Mouse (Mus musculus): ENCODE results near the gene Ddx19b.
A peak's percentile ranks its signal among the peaks of the same experiment; 100 is the strongest.
"Not testable (repeated sequence)": the region's sequence is repeated elsewhere in the genome, so short reads cannot be mapped to it uniquely, and the experiment has no call there.

Gene Ddx19b

DNA sequence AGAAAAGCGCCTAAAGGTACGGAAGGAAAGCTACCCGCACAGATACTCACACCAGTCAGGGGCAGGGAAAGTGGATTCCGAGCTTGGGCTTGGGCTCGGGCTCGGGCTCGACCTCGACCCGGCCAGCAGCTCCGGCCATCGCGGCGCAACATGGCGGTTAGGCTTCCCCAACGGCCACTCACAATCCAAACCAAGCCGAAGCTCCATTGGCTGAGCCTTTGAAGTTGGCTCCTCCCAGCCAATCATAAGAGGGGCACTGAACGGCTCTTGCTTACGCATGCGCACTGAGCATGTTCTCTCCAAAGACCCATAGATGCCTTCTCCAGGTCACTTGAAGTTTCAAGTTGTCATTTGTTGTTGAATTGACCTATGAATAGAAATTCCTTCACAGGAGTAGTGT is at the start of gene Ddx19b:
Ddx19b (minus strand) TSS at position 180 of the 400 bp plus-strand sequence.
- no peak for DNase-seq (ENCODE audit: low read depth, low spot score)

DNA sequence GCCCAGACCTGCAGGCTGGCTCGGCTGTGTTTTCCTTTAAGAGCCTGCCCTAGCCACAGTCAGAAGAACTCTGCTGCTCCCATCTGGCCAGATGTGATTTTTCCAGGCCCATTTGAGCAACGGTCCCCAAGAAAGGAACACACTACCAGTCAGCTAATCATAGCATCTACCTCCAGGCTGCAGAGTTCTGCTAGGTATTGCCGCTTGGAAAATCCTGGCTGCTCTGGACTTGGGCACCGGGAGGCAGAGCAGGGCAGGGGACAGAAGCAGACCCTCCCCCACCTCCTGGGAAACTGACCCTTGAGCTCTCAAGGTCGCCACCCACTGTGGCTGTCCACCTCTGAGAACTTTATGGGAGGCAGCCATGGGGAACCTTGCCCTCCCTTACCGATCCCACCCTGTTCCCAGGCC is 48.3 kb upstream of the Ddx19b start:
- DNase-seq (ENCODE audit: low read depth, low spot score), result no peak

DNA sequence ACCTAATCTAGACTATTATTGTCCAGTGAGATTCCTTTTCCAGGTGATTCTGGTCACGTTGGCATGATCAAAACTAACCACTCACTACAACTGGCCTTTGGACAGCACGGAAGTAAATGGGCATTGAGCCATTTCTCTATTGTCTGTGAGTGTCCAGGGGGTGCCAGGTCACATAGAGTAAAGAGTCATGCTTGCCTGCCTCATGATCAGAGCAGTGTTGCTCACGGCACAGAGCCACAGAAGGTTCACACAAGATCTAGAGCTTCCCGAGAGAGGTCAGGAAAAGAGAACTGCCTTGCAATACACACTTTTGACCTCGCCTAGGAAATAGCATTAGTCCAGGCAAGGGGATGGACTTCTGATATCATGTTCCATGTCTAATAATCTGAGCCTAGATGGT is 47.9 kb upstream of the Ddx19b start:
- no peak for DNase-seq (ENCODE audit: low read depth, low spot score)

DNA sequence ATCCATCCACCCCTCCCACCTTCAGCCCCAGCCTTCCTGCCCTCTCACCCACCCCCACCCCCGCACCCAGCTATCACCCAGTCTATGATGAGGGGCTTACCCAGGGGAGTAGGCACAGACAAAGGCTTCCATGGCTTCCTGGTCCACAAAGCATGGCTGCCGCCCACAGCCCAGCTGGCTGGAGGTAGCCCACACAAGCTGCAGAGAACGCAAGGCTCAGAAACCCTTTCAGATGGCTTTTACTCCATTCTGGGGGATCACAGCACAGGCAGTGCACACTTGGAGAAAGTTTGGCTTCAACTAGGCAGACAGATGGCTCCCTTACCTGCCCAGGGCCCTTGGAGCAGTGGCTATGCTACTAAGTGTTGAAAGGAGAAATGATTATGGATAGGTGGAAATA is 44.4 kb upstream of the Ddx19b start:
- DNase-seq (ENCODE audit: low read depth, low spot score), result no peak

DNA sequence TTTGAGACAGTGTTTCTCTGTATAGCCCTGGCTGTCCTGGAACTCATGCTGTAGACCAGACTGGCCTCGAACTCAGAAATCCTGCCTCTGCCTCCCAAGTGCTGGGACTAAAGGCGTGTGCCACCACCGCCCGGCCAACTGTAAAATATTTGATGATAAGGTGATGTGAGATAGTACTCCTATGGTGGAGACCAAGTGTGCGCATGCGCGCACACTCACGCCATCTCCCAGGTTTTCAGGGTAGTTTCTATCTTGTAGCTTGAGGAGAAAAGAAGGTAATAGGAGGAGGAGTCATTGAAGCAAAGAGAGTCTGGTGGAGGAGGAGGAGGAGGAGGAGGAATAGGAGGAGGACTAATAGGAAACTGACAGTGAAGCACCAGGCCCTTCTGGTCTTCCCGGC is 37.1 kb upstream of the Ddx19b start:
- DNase-seq (ENCODE audit: low read depth, low spot score), result not testable (repeated sequence)

DNA sequence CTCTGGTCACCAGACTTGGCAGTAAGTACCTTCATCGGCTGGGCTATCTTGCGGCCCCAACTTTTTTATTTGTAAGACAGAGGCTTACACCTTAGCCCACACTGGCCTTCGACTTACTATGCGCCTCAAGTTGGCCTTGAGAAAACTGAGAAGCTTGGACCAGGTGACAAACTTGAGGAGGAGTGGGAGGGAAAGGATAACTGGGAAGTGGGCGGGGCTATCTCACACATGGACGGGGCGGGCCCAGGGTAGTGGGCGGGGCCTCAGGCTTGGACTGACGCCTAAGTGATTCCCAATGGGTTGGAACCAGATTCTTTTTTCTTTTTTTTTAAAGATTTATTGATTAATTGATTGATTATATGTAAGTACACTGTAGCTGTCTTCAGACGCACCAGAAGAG is 35.9 kb upstream of the Ddx19b start:
- DNase-seq (ENCODE audit: low read depth, low spot score), result no peak

DNA sequence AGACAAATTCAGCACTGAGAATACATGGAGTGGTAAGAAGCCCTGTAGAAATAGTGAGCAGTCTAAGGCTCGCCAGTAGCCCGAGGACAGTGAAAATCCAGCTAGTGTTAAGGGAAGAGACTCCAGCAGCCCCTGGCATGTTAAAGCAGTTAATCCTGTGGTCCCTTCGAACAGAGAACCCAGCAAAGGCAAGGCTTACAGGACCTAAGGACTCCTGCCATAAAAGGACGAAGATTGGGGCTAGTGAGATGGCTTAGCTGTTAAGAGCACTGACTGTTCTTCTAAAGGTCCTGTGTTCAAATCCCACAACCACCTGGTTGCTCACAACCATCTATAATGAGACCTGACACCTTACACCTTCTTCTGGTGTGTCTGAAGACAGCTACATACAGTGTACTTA is 34.8 kb upstream of the Ddx19b start:
- DNase-seq (ENCODE audit: low read depth, low spot score), result no peak

DNA sequence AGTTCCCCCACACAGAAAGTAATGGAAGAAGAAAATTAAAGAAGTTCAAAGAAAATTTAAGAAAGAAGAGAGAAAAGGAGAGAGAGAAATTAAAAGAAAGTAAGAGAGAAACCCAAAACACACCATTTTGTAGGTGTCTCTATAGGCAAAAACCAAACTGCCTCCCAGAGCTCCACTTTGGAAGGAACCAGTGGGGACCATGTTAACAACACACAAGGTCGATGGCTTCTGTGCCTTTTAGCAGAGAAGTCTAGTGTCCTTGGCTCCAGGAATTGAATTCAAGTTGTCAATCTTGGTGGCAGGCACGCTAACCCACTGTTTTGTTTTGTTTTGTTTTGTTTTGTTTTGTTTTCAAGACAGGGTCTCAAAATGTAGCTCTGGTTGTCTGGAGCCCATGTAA is 31.3 kb upstream of the Ddx19b start:
- DNase-seq (ENCODE audit: low read depth, low spot score), result no peak

DNA sequence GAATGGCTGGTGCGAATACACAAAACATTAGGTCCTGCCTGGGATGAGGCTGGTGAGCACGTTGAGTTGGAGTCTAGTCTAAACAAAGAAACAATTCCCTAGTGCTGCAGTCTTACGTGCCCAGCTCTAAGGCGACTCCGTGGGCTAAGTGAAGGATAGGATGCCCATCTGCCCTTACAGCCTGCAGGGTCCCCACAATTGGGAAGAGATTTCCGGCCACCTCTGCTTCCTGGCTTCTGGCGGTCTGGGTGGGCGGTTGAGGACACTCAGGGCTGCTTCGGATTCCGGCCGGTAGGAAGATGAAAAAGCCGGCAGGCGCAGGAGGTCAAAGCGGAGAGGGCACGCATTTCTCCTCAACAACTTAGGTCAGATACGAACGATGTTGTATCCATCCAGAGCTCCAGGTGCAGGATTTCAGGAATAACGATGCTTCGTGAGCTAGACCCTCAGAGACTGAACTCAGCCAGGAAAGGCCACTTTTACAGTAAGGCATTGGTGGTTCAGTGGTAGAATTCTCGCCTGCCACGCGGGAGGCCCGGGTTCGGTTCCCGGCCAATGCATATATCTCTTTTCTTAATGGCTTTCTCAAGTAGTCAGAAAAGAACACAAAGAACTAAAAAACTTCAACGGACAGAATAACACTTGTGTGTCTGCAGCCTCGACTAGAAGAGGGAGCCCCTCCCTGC is 30.7 kb upstream of the Ddx19b start:
- peak; percentile 83 for DNase-seq (ENCODE audit: low read depth, low spot score)

DNA sequence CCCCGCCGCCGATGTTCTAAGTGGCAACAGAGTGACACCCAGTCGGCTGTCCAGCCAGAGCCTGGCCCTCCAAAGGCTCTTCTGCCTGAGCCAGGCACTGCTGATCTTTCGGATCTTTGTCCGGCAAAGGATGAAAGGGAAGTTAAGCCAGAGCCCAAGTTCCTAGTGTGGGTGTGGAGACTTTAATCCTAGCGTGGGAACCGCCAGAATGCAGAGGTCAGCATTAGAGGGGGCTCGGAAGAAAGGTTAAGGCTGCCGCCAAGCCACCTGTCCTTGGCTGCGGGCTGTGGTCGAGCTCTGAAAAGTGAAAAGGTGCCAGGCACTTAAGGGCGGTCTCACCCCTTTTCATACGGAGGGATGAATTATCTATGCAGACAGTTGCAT is 30.1 kb upstream of the Ddx19b start:
- DNase-seq (ENCODE audit: low read depth, low spot score), result no peak

DNA sequence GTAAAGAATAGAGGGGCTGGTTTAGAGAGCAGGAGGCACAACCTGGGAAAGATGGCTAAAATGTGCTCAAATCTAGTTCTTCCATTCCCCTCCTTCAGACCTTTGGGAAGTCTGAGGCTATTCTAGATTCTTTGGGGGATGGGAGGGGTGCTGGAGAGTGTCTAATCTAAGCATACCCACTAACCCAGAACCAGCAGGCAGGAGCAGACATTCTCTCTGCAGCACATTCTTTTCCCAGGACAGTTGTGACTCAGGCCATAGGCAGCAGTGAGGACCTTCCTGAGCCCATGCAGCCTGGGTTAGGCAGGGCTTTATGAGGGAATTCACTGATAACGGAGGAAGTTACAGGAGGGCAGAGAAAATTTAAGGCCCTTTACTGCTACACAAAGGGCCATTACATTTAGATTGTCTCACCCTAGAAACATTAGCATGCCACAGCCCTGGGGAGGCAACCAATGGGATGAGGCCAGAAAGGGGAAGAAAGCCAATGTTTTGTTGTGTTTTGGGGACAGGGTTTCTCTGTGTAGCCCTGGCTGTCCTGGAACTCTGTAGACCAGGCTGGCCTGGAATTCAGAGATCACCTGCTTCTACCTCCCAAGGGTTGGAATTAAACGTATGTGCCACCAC is 27.5 kb upstream of the Ddx19b start:
- no peak for DNase-seq (ENCODE audit: low read depth, low spot score)

DNA sequence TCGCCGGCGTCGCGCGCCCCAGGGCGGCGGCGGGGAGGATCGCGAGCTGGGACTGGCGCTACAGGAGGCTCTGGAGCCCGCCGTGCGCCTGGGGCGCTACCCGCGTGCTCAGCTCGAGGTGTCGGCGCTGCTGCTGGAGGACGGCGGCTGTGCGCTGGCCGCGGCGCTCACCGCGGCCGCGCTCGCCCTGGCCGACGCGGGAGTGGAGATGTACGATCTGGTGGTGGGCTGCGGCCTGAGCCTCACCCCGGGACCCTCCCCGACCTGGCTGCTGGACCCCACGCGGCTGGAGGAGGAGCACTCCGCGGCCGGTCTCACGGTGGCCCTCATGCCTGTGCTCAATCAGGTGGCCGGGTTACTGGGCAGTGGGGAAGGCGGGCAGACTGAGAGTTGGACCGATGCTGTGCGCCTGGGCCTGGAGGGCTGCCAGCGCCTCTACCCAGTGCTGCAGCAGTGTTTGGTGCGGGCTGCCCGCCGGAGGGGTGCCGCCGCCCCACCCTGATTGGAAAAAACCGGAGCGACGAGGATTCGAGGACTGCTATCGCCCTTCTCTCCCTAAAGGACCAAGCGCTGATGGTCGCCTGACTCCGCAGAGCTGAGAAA is 25.2 kb upstream of the Ddx19b start:
- DNase-seq (ENCODE audit: low read depth, low spot score), result no peak

DNA sequence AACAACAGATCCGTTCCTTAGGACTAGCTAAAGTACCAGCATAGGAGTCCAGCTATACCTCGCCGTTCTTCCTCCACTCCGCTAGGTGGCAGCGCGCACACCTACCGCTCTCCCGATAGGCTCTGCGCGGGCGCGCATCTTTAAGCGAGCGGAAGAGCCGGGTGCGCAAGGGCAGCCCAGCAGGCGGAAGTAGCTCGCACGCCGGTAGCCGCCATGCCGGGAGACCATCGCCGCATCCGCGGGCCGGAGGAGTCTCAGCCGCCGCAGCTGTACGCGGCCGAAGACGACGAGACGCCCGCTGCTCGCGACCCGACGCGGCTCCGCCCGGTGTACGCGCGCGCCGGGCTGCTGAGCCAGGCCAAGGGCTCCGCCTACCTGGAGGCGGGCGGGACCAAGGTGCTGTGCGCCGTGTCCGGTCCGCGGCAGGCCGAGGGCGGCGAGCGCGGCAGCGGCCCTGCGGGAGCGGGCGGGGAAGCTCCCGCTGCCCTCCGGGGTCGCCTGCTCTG is 24.7 kb upstream of the Ddx19b start, which contains the start of gene Exosc6:
Exosc6 (plus strand) TSS at position 182 of the 506 bp plus-strand sequence.
- peak; percentile 96 for DNase-seq (ENCODE audit: low read depth, low spot score)

DNA sequence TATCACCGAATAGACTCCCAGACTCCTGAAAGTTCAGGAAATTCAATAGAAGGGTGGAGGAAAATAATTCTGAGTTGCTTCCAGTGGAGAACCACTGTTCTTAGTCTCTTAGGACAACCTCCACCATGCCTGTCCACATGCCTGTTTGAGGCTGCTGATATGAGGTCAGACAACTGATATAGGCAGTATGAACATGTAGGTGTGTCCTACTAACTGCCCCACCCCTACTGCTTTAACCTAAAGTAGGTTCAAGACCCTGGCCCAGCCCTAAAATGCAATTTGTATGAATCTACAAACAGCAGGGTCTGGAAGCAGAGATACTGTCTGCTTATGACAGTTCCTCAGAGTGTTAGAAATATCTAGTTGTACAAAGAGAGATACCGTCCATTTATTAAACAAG is 24.1 kb upstream of the Ddx19b start:
- no peak for DNase-seq (ENCODE audit: low read depth, low spot score)

DNA sequence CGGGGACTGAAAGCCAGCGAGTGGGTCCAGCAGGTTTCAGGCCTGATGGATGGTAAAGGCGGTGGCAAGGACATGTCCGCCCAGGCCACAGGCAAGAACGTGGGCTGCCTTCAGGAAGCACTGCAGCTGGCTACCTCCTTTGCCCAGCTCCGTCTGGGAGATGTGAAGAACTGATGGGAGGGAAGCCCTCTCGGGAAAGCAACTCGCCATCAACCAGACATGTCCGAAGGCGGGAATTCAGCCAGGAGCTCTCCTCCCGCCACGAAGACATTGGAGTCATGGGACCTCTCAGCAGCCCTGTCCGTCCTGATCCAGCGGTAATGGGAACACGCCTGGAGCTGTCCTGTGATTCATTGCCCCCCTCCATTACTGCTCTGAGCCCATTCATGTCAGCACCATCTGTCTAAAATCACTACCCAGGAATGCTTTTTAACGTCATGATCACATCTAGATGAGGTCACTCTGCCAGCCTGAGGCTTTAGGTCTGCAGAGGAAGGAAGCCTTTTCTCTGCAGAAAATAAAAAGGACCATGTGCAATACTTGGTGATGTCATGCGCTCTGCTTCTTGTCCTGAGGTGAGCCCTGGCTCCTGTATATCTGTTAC is 23.6 kb upstream of the Ddx19b start:
- no peak for DNase-seq (ENCODE audit: low read depth, low spot score)

DNA sequence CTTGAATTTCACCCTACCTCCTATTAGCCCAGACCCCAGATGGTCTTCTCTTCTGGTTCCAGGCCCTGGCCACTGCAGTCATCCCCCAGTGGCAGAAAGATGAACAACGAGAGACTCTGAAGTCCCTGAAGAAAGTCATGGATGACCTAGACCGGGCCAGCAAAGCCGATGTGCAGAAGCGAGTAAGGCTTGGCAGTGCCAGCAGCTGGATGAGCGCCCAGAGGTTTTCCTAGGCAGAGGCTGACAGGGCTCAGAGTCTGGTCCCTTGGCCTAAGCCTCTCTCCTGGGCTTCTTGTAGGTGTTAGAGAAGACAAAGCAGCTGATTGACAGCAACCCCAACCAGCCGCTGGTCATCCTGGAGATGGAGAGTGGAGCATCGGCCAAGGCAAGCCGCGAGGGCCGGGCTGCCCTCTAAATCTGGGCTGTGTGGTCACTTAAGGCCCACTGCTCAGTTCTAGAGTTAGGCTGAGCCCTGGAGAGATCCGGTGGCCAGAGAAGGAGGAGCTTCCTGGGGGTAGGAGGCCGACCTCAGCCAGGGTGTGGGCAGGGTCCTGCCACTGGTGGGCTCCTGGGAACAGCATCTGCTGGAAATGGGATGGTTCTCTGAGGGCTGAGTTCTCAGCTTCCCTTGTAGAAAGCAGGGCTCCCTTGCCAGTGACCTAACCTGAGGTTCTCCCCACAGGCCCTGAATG is 22.4 kb upstream of the Ddx19b start:
- no peak for DNase-seq (ENCODE audit: low read depth, low spot score)

DNA sequence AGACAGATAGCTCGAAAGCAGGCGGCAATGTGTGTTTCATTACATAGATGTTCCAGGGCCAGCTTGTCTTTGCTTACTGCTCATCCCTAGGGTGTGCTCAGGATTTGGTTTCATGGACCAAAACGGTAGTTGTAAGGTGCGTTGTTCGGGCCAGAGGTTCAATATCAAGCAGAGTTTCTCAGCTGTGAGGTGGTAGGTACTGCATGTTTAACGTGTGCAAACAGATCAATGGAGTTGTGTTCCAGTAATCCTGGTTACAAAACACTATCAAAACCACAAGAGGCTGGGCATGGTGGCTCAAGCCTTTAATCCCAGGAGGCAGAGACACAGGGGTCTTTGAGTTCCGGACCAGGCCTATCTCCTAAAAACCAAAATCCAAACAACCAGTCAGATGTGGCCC is 17.6 kb upstream of the Ddx19b start:
- no peak for DNase-seq (ENCODE audit: low read depth, low spot score)

DNA sequence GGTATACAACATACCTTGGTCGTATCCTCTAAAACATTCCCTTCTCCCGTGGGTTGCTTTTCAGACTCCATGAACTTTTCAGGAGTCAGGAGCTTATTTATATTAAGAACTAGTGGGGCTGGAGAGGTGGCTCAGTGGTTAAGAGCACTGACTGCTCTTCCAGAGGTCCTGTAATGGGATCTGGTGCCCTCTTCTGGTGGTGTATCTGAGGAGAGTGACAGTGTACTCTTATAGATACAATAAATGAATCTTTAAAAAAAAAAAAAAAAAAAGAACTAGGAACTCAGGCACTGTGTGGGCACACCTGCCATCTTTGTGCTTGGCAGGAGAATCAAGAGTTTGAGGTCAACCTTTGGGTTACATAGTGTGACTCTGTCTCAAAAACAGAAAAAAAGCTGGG is 17.1 kb upstream of the Ddx19b start:
- no peak for DNase-seq (ENCODE audit: low read depth, low spot score)

DNA sequence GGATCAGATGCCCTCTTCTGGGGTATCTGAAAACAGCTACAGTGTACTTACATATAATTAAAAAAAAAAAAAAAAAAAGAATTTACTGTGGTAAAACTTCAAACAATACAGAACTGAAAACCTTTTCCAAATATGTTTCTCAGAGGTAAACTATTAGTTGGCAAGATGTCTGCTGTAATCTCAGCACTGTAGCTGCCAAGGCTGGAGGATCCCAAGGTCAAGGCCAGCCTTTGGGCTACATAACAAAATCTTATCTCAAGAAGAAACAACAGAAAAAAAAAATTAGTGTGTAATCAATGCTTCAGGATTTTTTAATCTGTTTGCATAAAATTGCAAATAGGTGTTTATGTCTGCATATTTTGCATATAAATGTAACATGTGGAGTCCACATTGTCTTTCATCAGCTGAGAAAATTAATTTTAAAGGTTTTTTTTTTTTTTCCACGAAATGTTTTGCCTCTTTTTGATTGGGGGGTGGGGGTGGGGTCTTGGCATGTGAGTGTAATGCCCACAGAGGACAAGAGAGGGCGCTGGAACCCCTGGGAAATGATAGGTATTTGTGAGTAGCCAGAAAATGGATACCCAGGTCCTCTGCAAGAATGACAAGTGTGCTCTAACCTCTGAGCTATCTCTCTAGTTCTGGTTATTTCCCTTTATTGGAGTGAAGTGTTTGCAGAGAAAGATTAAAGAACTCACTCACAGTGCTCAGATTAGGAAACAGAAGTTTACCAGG is 12.6 kb upstream of the Ddx19b start:
- no peak for DNase-seq (ENCODE audit: low read depth, low spot score)

DNA sequence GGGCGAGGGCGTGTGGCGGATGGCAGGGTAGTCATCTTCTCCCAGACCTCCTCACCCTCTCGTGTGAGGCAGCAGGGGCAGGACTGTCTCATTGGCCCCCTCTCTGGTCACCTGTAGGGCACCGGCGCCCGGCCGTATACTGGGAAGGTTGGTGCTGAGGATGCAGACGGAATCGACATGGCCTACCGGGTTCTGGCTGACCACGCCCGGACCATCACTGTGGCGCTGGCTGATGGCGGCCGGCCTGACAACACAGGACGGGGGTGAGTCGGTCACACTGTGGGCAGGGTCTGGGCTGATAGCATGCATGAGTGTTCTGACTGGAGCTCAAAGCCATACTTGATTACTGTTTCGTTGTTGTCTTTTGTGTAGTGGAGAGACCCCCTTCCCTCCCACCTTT is 11.0 kb upstream of the Ddx19b start:
- DNase-seq (ENCODE audit: low read depth, low spot score), result no peak

DNA sequence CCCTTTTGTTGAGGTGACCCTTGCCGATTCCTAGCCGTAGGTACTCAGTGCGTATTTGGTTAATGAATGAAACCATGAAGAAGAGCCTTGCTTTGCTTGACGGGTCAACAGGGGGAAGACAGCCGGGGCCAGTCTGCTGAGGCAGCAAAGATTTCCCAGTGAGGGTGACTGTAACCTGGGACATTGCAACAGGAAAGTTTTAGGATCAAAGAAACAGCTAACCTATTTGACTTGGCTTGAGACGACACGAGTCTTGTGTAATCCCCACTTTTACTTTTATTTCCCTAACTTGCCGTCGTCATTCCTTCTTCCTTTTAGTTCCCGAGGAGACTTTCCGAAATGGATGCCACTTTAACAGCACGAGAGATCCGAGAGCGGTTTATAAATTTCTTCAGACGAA is 5.0 kb upstream of the Ddx19b start:
- no peak for DNase-seq (ENCODE audit: low read depth, low spot score)

All from WW6 (cell line).